Mouse (Mus musculus) forelimb bud, embryonic 11.5 days (tissue): Measurements from ENCODE around the gene Ankef1.

Experiments
- DNase-seq: peaks from one replicate; pipeline ENCODE4 v3.0.0-alpha.2; 2012; ENCODE audit warnings: low read depth, low spot score

Ankef1 gene

GRCm38 (mm10) chr2:136501651-136502050 lies at the start of gene Ankef1:
Ankef1 (plus strand) TSS chr2:136501910.
- DNase-seq = no peak

GRCm38 (mm10) chr2:136456468-136456867 lies 45.2 kb upstream of the Ankef1 start:
- DNase-seq = no peak

DNA sequence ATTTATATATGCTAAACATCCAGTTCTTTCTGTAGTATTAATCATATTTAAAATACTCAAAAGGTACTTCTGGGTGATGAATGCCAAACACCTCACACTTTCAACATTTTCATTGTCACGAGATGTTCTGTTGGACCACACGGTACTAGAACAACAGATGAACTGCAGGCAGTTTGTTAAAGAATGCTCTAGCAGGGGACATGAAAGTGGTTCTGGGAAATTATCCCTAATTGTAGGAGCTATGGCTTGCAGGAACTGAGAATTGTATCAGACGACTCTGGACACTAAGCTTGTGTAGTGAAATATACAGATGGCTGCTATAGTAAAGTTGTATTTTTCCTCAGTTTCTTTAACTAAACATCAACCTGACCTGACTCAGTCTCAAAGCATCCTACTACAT lies 44.8 kb upstream of the Ankef1 start:
- no peak for DNase-seq

DNA sequence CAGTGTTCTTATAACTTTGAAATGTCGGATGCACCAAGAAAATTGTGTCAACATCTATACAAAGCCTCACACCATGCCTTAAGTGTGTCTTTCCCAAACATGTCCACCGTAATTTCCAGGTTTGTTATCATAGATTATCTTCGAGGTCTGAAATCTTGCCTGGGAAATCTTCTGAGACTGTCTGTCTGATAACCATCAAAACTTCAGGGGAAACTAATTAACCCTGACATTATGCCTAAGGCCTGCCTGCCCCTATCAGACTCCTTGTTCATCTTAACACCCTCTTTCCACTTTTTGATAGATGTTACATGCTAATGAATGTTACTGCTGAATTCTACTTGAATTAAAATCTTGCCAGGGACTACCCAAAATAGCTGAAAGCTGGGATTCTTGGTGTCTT lies 24.1 kb upstream of the Ankef1 start:
- no peak for DNase-seq

DNA sequence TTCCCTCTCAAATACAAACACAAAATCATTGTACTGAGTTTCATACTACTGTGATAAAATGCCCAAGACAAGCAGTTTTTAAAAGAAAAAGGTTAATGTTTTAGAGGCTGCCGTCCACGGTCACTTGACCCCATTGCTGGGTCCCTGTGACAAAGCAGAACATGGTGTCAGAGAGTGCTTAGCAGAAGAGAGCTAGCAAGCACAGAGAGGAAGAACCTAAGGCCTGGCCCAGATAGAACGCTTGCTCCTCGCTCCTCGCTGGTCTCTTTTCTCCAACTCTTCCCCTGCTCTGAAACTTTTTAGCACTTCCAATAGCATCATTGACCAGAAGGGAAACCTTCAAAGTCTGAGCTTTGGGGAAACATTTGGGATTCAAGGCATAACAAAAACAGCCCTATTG lies 19.4 kb upstream of the Ankef1 start:
- DNase-seq = no peak

GRCm38 (mm10) chr2:136483058-136483457 lies 18.7 kb upstream of the Ankef1 start:
- no peak for DNase-seq

- no peak for DNase-seq
Observed at GRCm38 (mm10) chr2:136484955-136485354, 16.8 kb upstream of the Ankef1 start.

GRCm38 (mm10) chr2:136485401-136485800 lies 16.3 kb upstream of the Ankef1 start:
- no peak for DNase-seq

GRCm38 (mm10) chr2:136485815-136486619 lies 15.7 kb upstream of the Ankef1 start:
- DNase-seq = peak; percentile 95

DNA sequence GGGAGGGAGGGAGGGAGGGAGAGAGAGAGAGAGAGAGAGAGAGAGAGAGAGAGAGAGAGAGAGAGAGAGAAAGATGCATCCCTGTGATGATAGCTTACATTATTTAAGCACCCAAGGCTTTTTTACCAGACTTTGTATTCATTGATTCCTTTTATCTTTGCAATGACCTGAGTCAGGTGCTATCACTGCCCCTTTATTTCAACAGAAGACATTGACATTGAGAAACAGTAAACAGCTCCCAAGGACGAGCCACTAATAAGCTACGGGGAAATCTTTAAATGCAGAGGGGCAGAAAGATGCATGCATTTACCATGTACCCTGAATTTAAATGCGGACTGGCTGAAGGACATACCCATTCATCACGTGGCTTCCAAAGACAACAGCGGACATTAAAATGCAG lies 14.7 kb upstream of the Ankef1 start:
- DNase-seq = no peak

GRCm38 (mm10) chr2:136511073-136511472 lies 9.4 kb downstream of the Ankef1 start:
- DNase-seq = no peak

- no peak for DNase-seq
Observed at GRCm38 (mm10) chr2:136511756-136512155, 10.0 kb downstream of the Ankef1 start.

- no peak for DNase-seq
Observed at GRCm38 (mm10) chr2:136512802-136513201, 11.1 kb downstream of the Ankef1 start.

DNA sequence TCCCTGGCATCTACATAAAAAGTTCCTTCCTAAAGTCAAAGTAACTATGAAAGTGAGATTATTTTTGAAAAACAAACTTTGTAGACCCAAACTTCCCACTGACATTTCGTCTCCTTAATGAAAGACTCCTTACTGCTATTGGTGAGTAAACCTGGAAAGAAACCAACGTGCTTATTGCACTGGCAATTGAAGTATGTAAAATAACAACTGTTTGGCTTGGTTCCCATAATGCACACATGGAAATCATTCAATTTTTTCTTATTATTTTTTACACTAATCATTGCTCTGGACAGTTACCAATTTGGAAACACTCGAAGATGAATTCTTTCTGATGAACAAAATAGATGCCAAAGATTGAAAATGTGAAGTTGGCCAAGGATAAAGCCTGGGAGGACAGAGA lies 12.1 kb downstream of the Ankef1 start:
- DNase-seq = no peak

GRCm38 (mm10) chr2:136515501-136515900 lies 13.8 kb downstream of the Ankef1 start:
- no peak for DNase-seq

DNA sequence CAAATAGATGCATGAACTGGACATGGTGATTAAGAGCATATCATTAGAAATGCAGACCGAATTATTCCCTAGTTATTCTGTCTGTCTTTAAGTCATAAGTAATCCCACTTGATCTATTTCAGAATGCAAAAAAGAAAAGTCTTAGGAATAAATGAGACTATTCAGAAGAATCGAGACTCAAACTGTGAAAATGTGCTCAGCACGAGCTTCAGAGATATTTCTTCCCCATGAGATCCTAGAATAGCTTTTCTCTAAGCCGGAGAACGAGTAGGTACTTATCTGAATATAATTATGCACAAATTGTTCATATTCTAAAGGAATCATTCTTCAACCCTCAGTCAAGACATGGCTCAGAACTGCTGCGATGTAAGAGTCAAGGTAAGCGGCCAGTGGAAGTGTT lies 27.2 kb downstream of the Ankef1 start:
- no peak for DNase-seq

GRCm38 (mm10) chr2:136532033-136532432 lies 30.3 kb downstream of the Ankef1 start:
- DNase-seq = peak; percentile 90

GRCm38 (mm10) chr2:136558020-136558419 lies 56.3 kb downstream of the Ankef1 start:
- peak; percentile 19 for DNase-seq

GRCm38 (mm10) chr2:136562336-136562735 lies 60.6 kb downstream of the Ankef1 start:
- no peak for DNase-seq

DNA sequence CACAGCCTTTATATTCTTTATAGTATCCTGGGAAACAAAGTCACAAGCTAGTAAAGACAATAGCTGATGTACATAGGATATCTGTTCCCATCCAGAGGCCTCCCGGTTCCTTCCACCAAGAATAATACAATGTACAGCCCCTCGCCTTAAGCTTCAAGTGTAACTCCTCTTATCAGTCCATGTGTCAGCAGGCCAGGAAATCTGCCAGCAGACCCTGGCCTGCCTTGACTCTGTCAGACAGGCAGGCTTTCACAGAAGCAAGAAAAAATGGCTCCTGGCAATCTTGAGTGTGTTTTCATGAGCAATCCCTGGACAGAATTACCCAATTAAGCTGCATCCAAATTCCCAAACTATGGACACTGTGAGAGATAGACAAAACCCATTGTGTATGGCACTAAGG lies 69.1 kb downstream of the Ankef1 start:
- DNase-seq = no peak

DNA sequence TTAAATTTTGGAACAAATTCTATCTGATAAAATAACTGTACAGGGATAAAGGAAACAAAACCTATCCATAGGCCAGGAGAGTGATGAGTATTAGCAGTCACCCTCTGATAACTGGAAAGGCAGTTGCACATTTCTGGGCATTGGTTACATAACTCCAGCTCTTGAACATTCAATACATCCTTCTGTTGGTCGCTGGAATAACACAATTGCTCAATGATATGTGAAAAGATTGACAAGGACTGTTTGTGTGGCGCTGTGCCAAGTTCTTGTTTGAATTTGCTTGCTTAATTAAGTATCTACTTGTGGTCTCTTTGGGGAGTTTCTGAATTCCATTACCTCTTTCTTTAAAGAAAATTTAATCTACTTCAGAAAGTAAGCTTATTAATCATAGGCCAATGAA lies 81.1 kb downstream of the Ankef1 start:
- DNase-seq = no peak

- DNase-seq = no peak
Observed at GRCm38 (mm10) chr2:136588811-136589210, 87.1 kb downstream of the Ankef1 start.

DNA sequence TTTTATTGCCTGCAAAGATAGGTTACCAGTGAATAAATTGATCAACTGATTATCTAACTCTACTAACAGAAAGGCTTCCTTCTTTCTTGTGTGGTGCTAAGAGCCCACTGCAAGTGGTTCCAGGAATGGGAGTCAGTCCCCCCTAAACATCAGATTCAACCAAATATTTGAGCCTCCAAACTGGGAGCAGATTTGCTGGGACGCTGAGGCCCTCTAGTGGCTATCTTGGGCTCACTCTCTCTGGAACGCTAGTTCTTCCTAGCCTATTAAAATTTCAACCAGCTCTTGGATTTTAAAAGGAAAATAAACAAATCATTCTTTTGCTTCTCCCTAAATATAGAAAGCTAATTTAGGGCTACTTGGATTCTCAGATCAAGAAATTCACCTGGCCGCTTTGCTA lies 94.7 kb downstream of the Ankef1 start:
- DNase-seq = peak; percentile 38

GRCm38 (mm10) chr2:136598743-136599142 lies 97.0 kb downstream of the Ankef1 start:
- DNase-seq = no peak
